In genomic region chr5:53994576-53994975, GRCm38 (mm10) we compare ENCODE assay signal across 9 mouse cellular contexts. TPM values are rescaled to one million over a fixed set of nuclear protein-coding genes. Genes with fewer than 3 reads are reported as not detected.
DNase-seq lines count a peak whose midpoint lies in the region; ATAC-seq and TF ChIP-seq lines count a peak whose summit lies in the region.
"Had no signal": no experiment of that assay in that cellular context is flagged by ENCODE, and none has a peak within 500 bp of the region (broad histone marks: within the 10 kb centered on the region; RNA-seq: fewer than 3 reads in every experiment).

No protein-coding gene starts in this region.

- no peak overlapping the region; the same call in 1 of the 2 replicates for H3K4me2 ChIP-seq in hindbrain, embryonic 11.5 days (replicated peaks; ENCODE audit: low read depth, low read length)
- peak overlapping the region; percentile 61 for H3K4me2 ChIP-seq in midbrain, postnatal 0 days (ENCODE audit: low read depth, low read length, poor library complexity, severe bottlenecking)

- no peak overlapping the region for H3K9ac ChIP-seq in hindbrain, embryonic 11.5 days (ENCODE audit: low read depth, low read length)
- H3K9ac ChIP-seq in midbrain, postnatal 0 days (replicated peaks; ENCODE audit: low read length, poor library complexity, severe bottlenecking): no peak overlapping the region

- no peak for ATAC-seq in hindbrain, embryonic 11.5 days (ENCODE audit: low FRiP score)
- peak; percentile 10 for ATAC-seq in activated CD4-positive, CD25-positive, alpha-beta regulatory T cell, adult 4 months
- ATAC-seq in inflammation-experienced regulatory T-cells, adult 6 months: peak; percentile 11
- no peak for ATAC-seq in midbrain, postnatal 0 days (ENCODE audit: low FRiP score)
- ATAC-seq: Patski had no signal

- peak overlapping the region; percentile 68 for H3K4me3 ChIP-seq in hindbrain, embryonic 10.5 days
- H3K4me3 ChIP-seq in hindbrain, embryonic 11.5 days (ENCODE audit: low read depth, low read length): no peak overlapping the region
- H3K4me3 ChIP-seq in midbrain, postnatal 0 days (ENCODE audit: low read depth, low read length): no peak overlapping the region

- no peak overlapping the region for H3K27ac ChIP-seq in hindbrain, embryonic 10.5 days
- no peak overlapping the region for H3K27ac ChIP-seq in hindbrain, embryonic 11.5 days (ENCODE audit: low read depth, low read length)
- no peak overlapping the region for H3K27ac ChIP-seq in midbrain, postnatal 0 days (ENCODE audit: low read depth, low read length)

- no peaks in the 10 kb centered on the region for H3K9me3 ChIP-seq in hindbrain, embryonic 10.5 days
- no peaks in the 10 kb centered on the region for H3K9me3 ChIP-seq in hindbrain, embryonic 11.5 days (ENCODE audit: control insufficient read depth, low read length)
- no peaks in the 10 kb centered on the region for H3K9me3 ChIP-seq in midbrain, postnatal 0 days (ENCODE audit: low read length)

- H3K36me3 ChIP-seq in hindbrain, embryonic 10.5 days: no peaks in the 10 kb centered on the region
- H3K36me3 ChIP-seq in hindbrain, embryonic 11.5 days (ENCODE audit: control insufficient read depth, insufficient read depth, low read length): no peaks in the 10 kb centered on the region
- H3K36me3 ChIP-seq in midbrain, postnatal 0 days (ENCODE audit: insufficient read depth, low read length): no peaks in the 10 kb centered on the region

- WGBS in hindbrain, embryonic 10.5 days: 82% methylated on average over 4 of the region's 4 CpGs
- 86% methylated on average over 4 of the region's 4 CpGs for WGBS in hindbrain, embryonic 11.5 days
- 79% methylated on average over 4 of the region's 4 CpGs for WGBS in midbrain, postnatal 0 days

- DNase-seq in hindbrain, embryonic 10.5 days (ENCODE audit: low spot score): no peak
- DNase-seq in hindbrain, embryonic 11.5 days (ENCODE audit: low spot score): no peak
- DNase-seq in midbrain, postnatal 0 days (ENCODE audit: low spot score): no peak
- no peak for DNase-seq in urinary bladder, postnatal 36 days (ENCODE audit: low spot score in 2 of 2)
- DNase-seq in gastrocnemius, adult 8-10 months (ENCODE audit: low spot score in 2 of 2): no peak
- DNase-seq in Muller cell, postnatal 12 days (ENCODE audit: inconsistent ontology term): no peak

- peaks cover 13% of the 10 kb centered on the region; the same call in 1 of the 2 replicates for H3K27me3 ChIP-seq in hindbrain, embryonic 10.5 days (ENCODE audit: insufficient read depth, poor library complexity, severe bottlenecking)
- no peaks in the 10 kb centered on the region for H3K27me3 ChIP-seq in hindbrain, embryonic 11.5 days (ENCODE audit: control insufficient read depth, insufficient read depth, low read length)
- no peaks in the 10 kb centered on the region for H3K27me3 ChIP-seq in midbrain, postnatal 0 days (ENCODE audit: insufficient read depth, low read length)
- H3K27me3 ChIP-seq: Patski had no signal

- TF ChIP-seq CTCF in midbrain, postnatal 0 days (IDR thresholded peaks at IDR 0.05): no peak

- peaks cover 28% of the 10 kb centered on the region for H3K4me1 ChIP-seq in hindbrain, embryonic 10.5 days (replicated peaks)
- H3K4me1 ChIP-seq in hindbrain, embryonic 11.5 days (replicated peaks; ENCODE audit: control insufficient read depth, insufficient read depth, low read length): no peaks in the 10 kb centered on the region
- H3K4me1 ChIP-seq in midbrain, postnatal 0 days (ENCODE audit: insufficient read depth, low read length): no peaks in the 10 kb centered on the region; the same call in 1 of the 2 replicates

RNA-seq across cellular contexts. Expression of gene Stim2, which starts 3.7 kb away (rescaled TPM):
- polyA plus RNA-seq in hindbrain, embryonic 10.5 days (2016; fragmentation: Nextera tagmentation; extraction: Ambion mirVana): 13.9 and 14.7 TPM in 2 replicates
- 18.5 and 26.8 TPM in 2 replicates for polyA plus RNA-seq in hindbrain, embryonic 11.5 days (2014; fragmentation: Nextera tagmentation; extraction: Ambion mirVana)
- 10 to 100 TPM; 19.4 to 19.7 TPM for polyA plus RNA-seq in activated CD4-positive, CD25-positive, alpha-beta regulatory T cell, adult 4 months (2017; shearing (Covaris generic))
- polyA plus RNA-seq in inflammation-experienced regulatory T-cells, adult 6 months (2017; shearing (Covaris generic)): 10 to 100 TPM; 17.0 to 31.7 (median 27.5) TPM
- 30.4 and 34.9 TPM in 2 replicates for total RNA-seq in midbrain, postnatal 0 days (2014; rRNA removed)
- 29.2 and 29.8 TPM in 2 replicates for polyA plus RNA-seq in midbrain, postnatal 0 days (2015; fragmentation: Nextera tagmentation; extraction: Ambion mirVana)
- total RNA-seq in gastrocnemius, adult 8-10 months (2022): 10 to 100 TPM; 47.7 to 62.7 (median 49.8) TPM

Comparison
In these comparisons a context has a peak if more than half of its experiments do, and no peak if none do; other contexts are left out.
1. ATAC-seq: peak in activated CD4-positive, CD25-positive, alpha-beta regulatory T cell, adult 4 months (single experiment) and inflammation-experienced regulatory T-cells, adult 6 months (single experiment); none in hindbrain, embryonic 11.5 days (single experiment) and midbrain, postnatal 0 days (single experiment).